Mouse (Mus musculus) CH12.LX (cell line): Measurements from ENCODE around the gene Dgkd. TPM values are rescaled to one million over a fixed set of nuclear protein-coding genes. Genes with fewer than 3 reads are reported as not detected.

Source experiments
- DNase-seq: peaks from one replicate; pipeline ENCODE4 v3.0.0-alpha.2; 2013; ENCODE audit errors: extremely low read depth
- H3K27ac ChIP-seq: 2 replicates; pipeline ENCODE4 v1.5.1; 2012; ENCODE audit warnings: low read depth, mild to moderate bottlenecking, control low read depth, moderate library complexity; ENCODE audit not compliant: insufficient read depth
- H3K27me3 ChIP-seq: replicated peaks from 2 replicates; pipeline ENCODE3; 2012; ENCODE audit warnings: inconsistent platforms
- H3K36me3 ChIP-seq, 2 experiments: replicated peaks in 1 of 2; 2 replicates each; pipeline versions ENCODE3 to v1.6.1; 2012; ENCODE audit warnings: inconsistent platforms in 1 of 2, low read length in 1 of 2, mild to moderate bottlenecking in 1 of 2, mixed read lengths in 1 of 2, moderate library complexity in 1 of 2; ENCODE audit not compliant: control insufficient read depth in 1 of 2, insufficient read depth in 1 of 2
- H3K4me1 ChIP-seq, 2 experiments: 2 replicates each; pipeline ENCODE4 v1.6.1; 2012; ENCODE audit warnings: inconsistent platforms in 1 of 2, moderate library complexity in 1 of 2; ENCODE audit not compliant: insufficient read depth in 2 of 2, control insufficient read depth in 1 of 2
- H3K4me2 ChIP-seq: 2 replicates; pipeline ENCODE4 v1.6.1; 2012; ENCODE audit warnings: low read depth, mild to moderate bottlenecking, control low read depth; ENCODE audit not compliant: poor library complexity, insufficient read depth, severe bottlenecking
- H3K4me3 ChIP-seq, 3 experiments: fragments of 150-350 bp in 1 of 3; sonication (generic) in 1 of 3; replicated peaks in 1 of 3; 2 replicates each; pipeline versions ENCODE3 to v1.5.1; 2011 to 2012; ENCODE audit warnings: low read depth in 2 of 3, low read length in 2 of 3, mild to moderate bottlenecking in 2 of 3, moderate library complexity in 2 of 3, control low read depth in 1 of 3, improper control_type of control experiment in 1 of 3, inconsistent platforms in 1 of 3, mixed read lengths in 1 of 3; ENCODE audit not compliant: poor library complexity in 1 of 3
- H3K79me2 ChIP-seq: replicated peaks from 2 replicates; pipeline ENCODE4 v1.6.1; 2012; ENCODE audit warnings: mild to moderate bottlenecking, moderate library complexity; ENCODE audit not compliant: control insufficient read depth, poor library complexity, insufficient read depth, severe bottlenecking; ENCODE audit errors: extremely low read depth
- H3K9ac ChIP-seq: 2 replicates; pipeline ENCODE4 v1.6.1; 2012; ENCODE audit warnings: low read depth, mild to moderate bottlenecking, control low read depth, moderate library complexity; ENCODE audit not compliant: insufficient read depth
- H3K9me3 ChIP-seq: replicated peaks from 2 replicates; pipeline ENCODE3; 2012; ENCODE audit warnings: low read length, inconsistent platforms, mixed read lengths
- BHLHE40 ChIP-seq: IDR thresholded peaks from 2 replicates; pipeline ENCODE4 v1.6.1; 2011; ENCODE audit warnings: mild to moderate bottlenecking, low read depth, low read length, improper control_type of control experiment
- CHD1 ChIP-seq: IDR thresholded peaks from 2 replicates; pipeline ENCODE4 v1.6.1; 2012; ENCODE audit warnings: low read depth, low read length, improper control_type of control experiment, inconsistent platforms
- CHD2 ChIP-seq: IDR thresholded peaks from 2 replicates; pipeline ENCODE4 v1.6.1; 2011; ENCODE audit warnings: low read length, improper control_type of control experiment
- CTCF ChIP-seq, 2 experiments: IDR thresholded peaks in 1 of 2; conservative IDR thresholded peaks in 1 of 2; 2 replicates each; pipeline ENCODE4 v1.5.1; 2011 to 2012; ENCODE audit warnings: low read depth in 2 of 2, low read length in 2 of 2, improper control_type of control experiment in 1 of 2, inconsistent platforms in 1 of 2, mild to moderate bottlenecking in 1 of 2, moderate library complexity in 1 of 2
- E2F4 ChIP-seq: IDR thresholded peaks from 2 replicates; pipeline ENCODE4 v1.6.1; 2011; ENCODE audit warnings: low read depth, low read length, improper control_type of control experiment; ENCODE audit not compliant: insufficient replicate concordance
- ELF1 ChIP-seq: IDR thresholded peaks from 2 replicates; pipeline ENCODE4 v1.6.1; 2014; ENCODE audit warnings: low read depth, mild to moderate bottlenecking, inconsistent platforms, low read length, improper control_type of control experiment
- ETS1 ChIP-seq: conservative IDR thresholded peaks from 2 replicates; pipeline ENCODE4 v1.6.1; 2012; ENCODE audit warnings: low read depth, mild to moderate bottlenecking, inconsistent platforms, low read length, improper control_type of control experiment, moderate library complexity
- HCFC1 ChIP-seq: IDR thresholded peaks from 2 replicates; pipeline ENCODE4 v1.6.1; 2012; ENCODE audit warnings: low read depth, mild to moderate bottlenecking, inconsistent platforms, low read length, improper control_type of control experiment
- MAFK ChIP-seq: IDR thresholded peaks from 2 replicates; pipeline ENCODE4 v1.6.1; 2011; ENCODE audit warnings: low read length, improper control_type of control experiment; ENCODE audit not compliant: insufficient replicate concordance
- MAX ChIP-seq: IDR thresholded peaks from 2 replicates; pipeline ENCODE4 v1.6.1; 2011; ENCODE audit warnings: low read length, improper control_type of control experiment
- MAZ ChIP-seq: IDR thresholded peaks from 2 replicates; pipeline ENCODE4 v1.6.1; 2012; ENCODE audit warnings: low read depth, mild to moderate bottlenecking, inconsistent platforms, low read length, improper control_type of control experiment, moderate library complexity
- MEF2A ChIP-seq: IDR thresholded peaks from 2 replicates; pipeline ENCODE4 v1.6.1; 2014; ENCODE audit warnings: low read depth, mild to moderate bottlenecking, inconsistent platforms, low read length, improper control_type of control experiment, borderline replicate concordance
- MXI1 ChIP-seq: IDR thresholded peaks from 2 replicates; pipeline ENCODE4 v1.6.1; 2011; ENCODE audit warnings: mild to moderate bottlenecking, low read depth, low read length, improper control_type of control experiment
- MYC ChIP-seq: IDR thresholded peaks from 2 replicates; pipeline ENCODE4 v1.6.1; 2011; ENCODE audit warnings: low read depth, mild to moderate bottlenecking, improper control_type of control experiment, low read length
- NELFE ChIP-seq: IDR thresholded peaks from 2 replicates; pipeline ENCODE4 v1.6.1; 2011; ENCODE audit warnings: low read depth, low read length, improper control_type of control experiment
- NRF1 ChIP-seq: IDR thresholded peaks from 2 replicates; pipeline ENCODE4 v1.6.1; 2014; ENCODE audit warnings: low read depth, mild to moderate bottlenecking, inconsistent platforms, low read length, improper control_type of control experiment, moderate library complexity
- POLR2AphosphoS2 ChIP-seq: IDR thresholded peaks from 2 replicates; pipeline ENCODE4 v1.6.1; 2011; ENCODE audit warnings: low read depth, low read length, improper control_type of control experiment
- RAD21 ChIP-seq: IDR thresholded peaks from 2 replicates; pipeline ENCODE4 v1.6.1; 2011; ENCODE audit warnings: low read depth, mild to moderate bottlenecking, low read length, improper control_type of control experiment, moderate library complexity
- RCOR1 ChIP-seq: conservative IDR thresholded peaks from 2 replicates; pipeline ENCODE4 v1.6.1; 2012; ENCODE audit warnings: low read depth, mild to moderate bottlenecking, inconsistent platforms, low read length, improper control_type of control experiment
- SIN3A ChIP-seq: IDR thresholded peaks from 2 replicates; pipeline ENCODE4 v1.6.1; 2012; ENCODE audit warnings: low read length, improper control_type of control experiment, inconsistent platforms
- TBP ChIP-seq: conservative IDR thresholded peaks from 2 replicates; pipeline ENCODE4 v1.6.1; 2011; ENCODE audit warnings: low read depth, low read length, improper control_type of control experiment
- TCF12 ChIP-seq: IDR thresholded peaks from 2 replicates; pipeline ENCODE4 v1.6.1; 2014; ENCODE audit warnings: low read depth, mild to moderate bottlenecking, inconsistent platforms, low read length, improper control_type of control experiment
- UBTF ChIP-seq: IDR thresholded peaks from 2 replicates; pipeline ENCODE4 v1.6.1; 2012; ENCODE audit warnings: low read depth, mild to moderate bottlenecking, inconsistent platforms, low read length, improper control_type of control experiment, moderate library complexity
- USF1 ChIP-seq: IDR thresholded peaks from 2 replicates; pipeline ENCODE4 v1.6.1; 2014; ENCODE audit warnings: low read depth, mild to moderate bottlenecking, inconsistent platforms, low read length, improper control_type of control experiment
- USF2 ChIP-seq: conservative IDR thresholded peaks from 2 replicates; pipeline ENCODE4 v1.6.1; 2011; ENCODE audit warnings: low read depth, low read length, improper control_type of control experiment
- ZKSCAN1 ChIP-seq: IDR thresholded peaks from 2 replicates; pipeline ENCODE4 v1.6.1; 2012; ENCODE audit warnings: low read depth, inconsistent platforms, low read length, improper control_type of control experiment, borderline replicate concordance
- ZMIZ1 ChIP-seq: IDR thresholded peaks from 2 replicates; pipeline ENCODE4 v1.6.1; 2012; ENCODE audit warnings: low read depth, mild to moderate bottlenecking, inconsistent platforms, low read length, improper control_type of control experiment
- ZNF384 ChIP-seq: IDR thresholded peaks from 2 replicates; pipeline ENCODE4 v1.6.1; 2012; ENCODE audit warnings: low read depth, low read length, improper control_type of control experiment, inconsistent platforms
- dilution Hi-C: fragments of 300-500 bp; cut with MboI; formaldehyde crosslinking; loops from 2 replicates; pipeline ENCODE4 v1.14.3; 2020; ENCODE audit warnings: low sequenced_read_pairs; ENCODE audit not compliant: extremely low pct_unique_long_range_greater_than_20kb, extremely low pct_ligation_motif_present
- in situ Hi-C: fragments of 300-500 bp; cut with MboI; formaldehyde crosslinking; loops from 3 replicates; pipeline ENCODE4 v1.14.3; 2019; ENCODE audit warnings: low sequenced_read_pairs, low pct_ligation_motif_present, low pct_unique_long_range_greater_than_20kb, mixed read lengths
- polyA plus RNA-seq: library from polyadenylated mRNA; unstranded; fragments of >175 nt; gene quantifications from 2 replicates; pipeline ENCODE4 v1.2.1, GENCODE M21; 2012; ENCODE audit warnings: low read depth; ENCODE audit not compliant: insufficient read length
- total RNA-seq, 2 experiments: library from RNA; depleted of rRNA; stranded (reverse); fragments of 300-350 nt in 1 of 2; fragments of >200 nt in 1 of 2; gene quantifications; 2 replicates each; pipeline ENCODE4 v1.2.3; 2012 to 2014

Gene Dgkd
- total and polyA plus RNA-seq, 3 experiments, result 57.5 to 89.9 (median 73.8) TPM

GRCm38 (mm10) chr1:87837018-87837417 is 16.1 kb upstream of the Dgkd start:
- no peaks in the 10 kb centered on the region for H3K9me3 ChIP-seq
- in situ Hi-C loops (no loop called here), dilution Hi-C loops (no loop called here)
- no peak overlapping the region for H3K9ac ChIP-seq
- H3K36me3 ChIP-seq, result no peaks in the 10 kb centered on the region
- no peak overlapping the region for H3K4me2 ChIP-seq
- no peak for DNase-seq
- no peak overlapping the region for H3K4me3 ChIP-seq
- no peaks in the 10 kb centered on the region for H3K79me2 ChIP-seq
- no peaks in the 10 kb centered on the region for H3K27me3 ChIP-seq
- H3K27ac ChIP-seq, result no peak overlapping the region
- TF ChIP-seq CTCF (conservative IDR thresholded peaks at IDR 0.05 in 1 of 2, IDR thresholded peaks at IDR 0.05 in 1 of 2; ENCODE audit: low read depth in 2 of 2, low read length in 2 of 2), result no peak
- no peak for TF ChIP-seq CHD2
- TF ChIP-seq ETS1, result no peak
- no peak for TF ChIP-seq NRF1
- TF ChIP-seq ZKSCAN1, result no peak
- no peak for TF ChIP-seq UBTF
- TF ChIP-seq MEF2A, result no peak
- no peak for TF ChIP-seq TBP
- TF ChIP-seq RAD21, result no peak
- TF ChIP-seq E2F4, result no peak
- TF ChIP-seq MXI1, result no peak
- no peak for TF ChIP-seq MAZ
- TF ChIP-seq SIN3A, result no peak
- no peak for TF ChIP-seq HCFC1
- no peak for TF ChIP-seq RCOR1
- no peak for TF ChIP-seq ZMIZ1
- no peak for TF ChIP-seq CHD1
- peaks cover 0 to 12% of the 10 kb centered on the region in 2 experiments; a peak in 2 of 4 replicates for H3K4me1 ChIP-seq

- Histone ChIP-seq H3K4me1 (peaks cover 0 to 19% of the 10 kb centered on the region in 2 experiments; a peak in 2 of 4 replicates), H3K4me2 (no peak overlapping the region), H3K36me3 (no peaks in the 10 kb centered on the region), H3K27ac (no peak overlapping the region)
- dilution Hi-C loops, result no loop called here
- TF ChIP-seq ELF1 (no peak), MAX (no peak), POLR2AphosphoS2 (no peak), MYC (no peak), MAFK (no peak), RAD21 (no peak), NELFE (no peak), ZMIZ1 (no peak), MXI1 (no peak), NRF1 (no peak), USF1 (no peak), USF2 (no peak), ZNF384 (no peak), MEF2A (no peak), TCF12 (no peak), BHLHE40 (no peak), UBTF (no peak)
- TF ChIP-seq, all 38 proteins: peak for 0
- Histone ChIP-seq H3K9ac (no peak overlapping the region), H3K4me3 (no peak overlapping the region), H3K9me3 (peaks cover 2% of the 10 kb centered on the region), H3K79me2 (no peaks in the 10 kb centered on the region), H3K27me3 (no peaks in the 10 kb centered on the region)
- in situ Hi-C loops, result no loop called here
- no peak for DNase-seq
These were observed 12.5 kb upstream of the Dgkd start for GRCm38 (mm10) chr1:87840411-87841208.
